Mouse (Mus musculus) intestine, postnatal 0 days (tissue): ENCODE measurements around the gene Nudt8. TPM values are rescaled to one million over a fixed set of nuclear protein-coding genes. Genes with fewer than 3 reads are reported as not detected.
A peak's percentile ranks its signal among the peaks of the same experiment; 100 is the strongest.
"Not testable (repeated sequence)": the region's sequence is repeated elsewhere in the genome, so short reads cannot be mapped to it uniquely, and the experiment has no call there.

Source experiments
- ATAC-seq: fragments of 200-750 bp; cut with Nextera tagmentation; 2 replicates; pipeline ENCODE4 v1.8.0; 2017; ENCODE audit warnings: mild to moderate bottlenecking, moderate TSS enrichment, moderate library complexity
- H3K27ac ChIP-seq: fragments of 300-500 bp; sonication (generic); 2 replicates; pipeline ENCODE4 v1.5.1; 2014; ENCODE audit warnings: mild to moderate bottlenecking, low read depth, low read length, moderate library complexity
- H3K27me3 ChIP-seq: fragments of 300-500 bp; sonication (generic); replicated peaks from 2 replicates; pipeline ENCODE4 v1.6.1; 2014; ENCODE audit warnings: low read length, mixed read lengths; ENCODE audit not compliant: control insufficient read depth, insufficient read depth
- H3K36me3 ChIP-seq: fragments of 300-500 bp; sonication (generic); 2 replicates; pipeline ENCODE4 v1.6.1; 2014; ENCODE audit warnings: mild to moderate bottlenecking, moderate library complexity; ENCODE audit not compliant: control insufficient read depth, insufficient read depth
- H3K4me1 ChIP-seq: fragments of 300-500 bp; sonication (generic); replicated peaks from 2 replicates; pipeline ENCODE4 v1.6.1; 2014; ENCODE audit warnings: antibody characterized with exemption, low read length, mixed read lengths; ENCODE audit not compliant: control insufficient read depth, insufficient read depth
- H3K4me2 ChIP-seq: fragments of 300-500 bp; sonication (generic); replicated peaks from 2 replicates; pipeline ENCODE4 v1.6.1; 2014; ENCODE audit warnings: low read depth, mild to moderate bottlenecking, moderate library complexity
- H3K4me3 ChIP-seq: fragments of 300-500 bp; sonication (generic); 2 replicates; pipeline ENCODE4 v1.5.1; 2014; ENCODE audit warnings: low read depth, low read length
- H3K9ac ChIP-seq: fragments of 300-500 bp; sonication (generic); 2 replicates; pipeline ENCODE4 v1.6.1; 2014; ENCODE audit warnings: mild to moderate bottlenecking, low read depth, low read length
- H3K9me3 ChIP-seq: fragments of 300-500 bp; sonication (generic); 2 replicates; pipeline ENCODE4 v1.6.1; 2016; ENCODE audit warnings: mixed run types; ENCODE audit not compliant: control insufficient read depth
- CTCF ChIP-seq: sonication (generic); IDR thresholded peaks from 2 replicates; pipeline ENCODE4 v1.5.1; 2016; ENCODE audit warnings: low read depth, mild to moderate bottlenecking, control low read depth, antibody characterized with exemption, moderate library complexity
- WGBS: fragments of 180-500 bp; shearing (Covaris S2); extraction: QIAGEN DNeasy Blood & Tissue Kit; methylation state at CpG from one replicate; pipeline ENCODE4 v1.1.7; 2014; 5-methylcytosine and 5-hydroxymethylcytosine counted together
- polyA plus RNA-seq: library from polyadenylated mRNA; unstranded; fragments of >200 nt; fragmentation: Nextera tagmentation; extraction: Ambion mirVana; gene quantifications from 2 replicates; pipeline ENCODE4 v1.2.1, GENCODE M21; 2015

Gene Nudt8
- polyA plus RNA-seq, 1 experiment from 2014 or later = 31.7 TPM

DNA sequence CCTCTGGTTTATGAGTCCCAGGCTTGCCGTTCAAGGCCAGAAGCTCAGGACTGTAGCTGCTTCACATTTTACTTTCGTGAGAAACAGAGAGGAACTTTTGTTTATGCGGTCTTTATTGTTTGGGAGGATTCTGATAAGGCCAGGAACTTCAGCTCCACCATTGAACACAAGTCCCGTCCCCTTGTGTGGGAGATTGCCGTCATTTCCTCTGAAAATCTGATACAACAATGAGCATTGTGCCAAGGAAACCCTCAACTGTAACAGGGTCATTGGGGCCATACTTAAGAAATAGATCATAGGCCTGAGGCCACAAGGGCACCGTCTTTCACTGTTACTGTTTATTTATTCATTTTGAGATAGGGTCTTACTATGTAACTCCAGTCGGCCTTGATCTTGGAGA, 22.8 kb downstream of the Nudt8 start:
- no peak for ATAC-seq
- TF ChIP-seq CTCF = no peak
- Histone ChIP-seq H3K9ac (no peak overlapping the region), H3K4me2 (no peak overlapping the region), H3K36me3 (no peaks in the 10 kb centered on the region), H3K27me3 (no peaks in the 10 kb centered on the region), H3K27ac (no peak overlapping the region), H3K4me3 (no peak overlapping the region), H3K9me3 (0 out of 2 replicates have a peak, but pooled peaks cover 4% of the 10 kb centered on the region), H3K4me1 (no peaks in the 10 kb centered on the region)
- 46% methylated on average over 7 of the region's 7 CpGs for WGBS

DNA sequence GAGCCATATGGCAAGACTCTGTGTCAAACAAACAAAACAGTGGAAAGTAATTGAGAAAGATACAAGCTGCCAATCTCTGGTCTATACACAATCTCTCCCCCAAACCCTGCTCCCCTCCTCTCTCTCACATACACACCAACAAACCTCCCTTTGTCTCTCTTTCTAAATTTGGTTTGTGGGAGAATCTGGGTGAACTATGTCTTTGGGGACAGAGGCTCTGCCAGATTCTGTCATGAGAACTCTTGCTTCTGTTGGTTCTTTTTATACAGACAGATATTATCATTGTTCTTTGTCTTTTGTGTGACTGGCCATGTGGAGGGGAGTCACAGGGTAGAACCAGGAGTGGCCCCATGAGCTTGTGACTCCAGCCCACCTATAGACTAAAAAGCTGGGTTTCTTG, 27.2 kb downstream of the Nudt8 start:
- H3K36me3 ChIP-seq = no peaks in the 10 kb centered on the region
- 0 out of 2 replicates have a peak, but pooled peaks cover 4% of the 10 kb centered on the region for H3K9me3 ChIP-seq
- H3K9ac ChIP-seq = no peak overlapping the region
- no peak for TF ChIP-seq CTCF
- ATAC-seq = no peak
- H3K27ac ChIP-seq = no peak overlapping the region
- no peak overlapping the region for H3K4me2 ChIP-seq
- no peaks in the 10 kb centered on the region for H3K27me3 ChIP-seq
- no peaks in the 10 kb centered on the region for H3K4me1 ChIP-seq
- no peak overlapping the region for H3K4me3 ChIP-seq

DNA sequence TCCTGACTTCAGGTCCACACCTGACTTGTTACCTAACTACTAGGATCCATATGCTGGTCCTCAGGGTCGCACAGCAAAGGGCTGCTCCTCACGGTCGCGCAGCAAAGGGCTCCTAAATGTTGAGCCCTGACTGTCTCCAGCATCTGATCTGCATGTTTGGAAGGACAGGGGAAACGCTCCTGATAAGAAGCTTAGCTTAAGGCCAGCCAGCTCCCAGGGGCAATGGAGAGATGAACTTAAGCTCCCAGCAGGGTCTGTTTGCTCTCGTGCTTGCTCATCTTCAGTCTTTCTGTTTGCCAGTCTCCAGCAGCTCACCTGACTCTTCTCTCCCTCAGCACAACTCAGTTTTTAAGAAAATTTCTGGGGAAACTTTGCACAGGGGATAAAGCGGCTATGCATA, 32.3 kb downstream of the Nudt8 start:
- H3K27me3 ChIP-seq = no peaks in the 10 kb centered on the region
- H3K27ac ChIP-seq = peak overlapping the region; percentile 50; the same call in 1 of the 2 replicates
- 0 out of 2 replicates have a peak, but pooled peaks cover 3% of the 10 kb centered on the region for H3K4me1 ChIP-seq
- H3K36me3 ChIP-seq = no peaks in the 10 kb centered on the region
- no peak for ATAC-seq
- H3K4me3 ChIP-seq = no peak overlapping the region
- no peaks in the 10 kb centered on the region for H3K9me3 ChIP-seq
- no peak overlapping the region for H3K9ac ChIP-seq
- H3K4me2 ChIP-seq = no peak overlapping the region
- TF ChIP-seq CTCF = no peak
- WGBS = 64% methylated on average over 7 of the region's 7 CpGs

DNA sequence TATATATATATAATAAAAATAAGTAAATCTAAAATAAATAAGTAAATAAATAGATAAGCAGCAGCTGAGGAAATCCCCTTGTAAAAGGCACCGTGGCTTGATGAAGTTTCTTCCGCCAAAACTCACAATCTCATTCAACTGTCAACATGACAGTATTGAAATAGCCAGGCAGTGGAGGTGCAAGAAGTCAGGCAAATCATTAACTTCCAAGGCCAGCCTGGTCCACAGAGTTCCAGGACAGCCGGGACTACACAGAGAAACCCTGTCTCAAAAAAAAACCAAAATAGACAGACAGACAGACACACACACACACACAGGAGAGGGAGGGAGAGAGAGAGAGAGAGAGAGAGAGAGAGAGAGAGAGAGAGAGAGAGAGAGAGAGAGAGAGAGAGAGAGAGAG, 32.9 kb downstream of the Nudt8 start:
- TF ChIP-seq CTCF = no peak
- Histone ChIP-seq H3K9me3 (no peaks in the 10 kb centered on the region), H3K4me1 (0 out of 2 replicates have a peak, but pooled peaks cover 3% of the 10 kb centered on the region), H3K4me2 (no peak overlapping the region; the same call in 1 of the 2 replicates), H3K36me3 (no peaks in the 10 kb centered on the region), H3K4me3 (no peak overlapping the region), H3K27me3 (no peaks in the 10 kb centered on the region), H3K27ac (peak overlapping the region; percentile 57; the same call in 1 of the 2 replicates), H3K9ac (no peak overlapping the region)
- peak; percentile 35; the same call in 1 of the 2 replicates for ATAC-seq
- 28% methylated on average over 3 of the region's 3 CpGs for WGBS

DNA sequence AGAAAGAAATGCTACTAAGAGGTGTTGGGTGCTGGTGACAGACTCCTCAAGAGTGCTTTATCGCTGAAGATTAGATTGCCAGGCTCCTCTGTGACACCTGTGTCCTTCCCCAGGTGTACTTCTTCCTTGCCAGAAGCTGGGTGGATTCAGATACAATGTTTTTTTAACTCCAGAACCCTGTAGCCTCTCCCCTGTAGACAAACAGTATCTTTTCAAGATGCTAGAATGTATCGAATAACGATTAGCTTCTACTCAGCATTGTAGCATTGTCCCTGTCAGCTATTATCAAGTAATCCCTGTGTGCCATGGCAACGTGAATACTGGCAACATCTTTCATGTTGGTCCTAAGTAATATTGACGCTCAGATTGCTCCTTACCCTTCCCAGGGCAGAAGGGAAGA, 33.4 kb downstream of the Nudt8 start:
- Histone ChIP-seq H3K9me3 (no peaks in the 10 kb centered on the region), H3K4me3 (no peak overlapping the region), H3K27ac (peak overlapping the region; percentile 57; the same call in 1 of the 2 replicates), H3K36me3 (no peaks in the 10 kb centered on the region), H3K4me1 (0 out of 2 replicates have a peak, but pooled peaks cover 3% of the 10 kb centered on the region), H3K9ac (0 out of 2 replicates have a peak overlapping the region, but pooled peaks have one; percentile 1), H3K4me2 (no peak overlapping the region), H3K27me3 (no peaks in the 10 kb centered on the region)
- no peak for TF ChIP-seq CTCF
- 35% methylated on average over 5 of the region's 5 CpGs for whole genome bisulfite sequencing
- ATAC-seq = no peak

DNA sequence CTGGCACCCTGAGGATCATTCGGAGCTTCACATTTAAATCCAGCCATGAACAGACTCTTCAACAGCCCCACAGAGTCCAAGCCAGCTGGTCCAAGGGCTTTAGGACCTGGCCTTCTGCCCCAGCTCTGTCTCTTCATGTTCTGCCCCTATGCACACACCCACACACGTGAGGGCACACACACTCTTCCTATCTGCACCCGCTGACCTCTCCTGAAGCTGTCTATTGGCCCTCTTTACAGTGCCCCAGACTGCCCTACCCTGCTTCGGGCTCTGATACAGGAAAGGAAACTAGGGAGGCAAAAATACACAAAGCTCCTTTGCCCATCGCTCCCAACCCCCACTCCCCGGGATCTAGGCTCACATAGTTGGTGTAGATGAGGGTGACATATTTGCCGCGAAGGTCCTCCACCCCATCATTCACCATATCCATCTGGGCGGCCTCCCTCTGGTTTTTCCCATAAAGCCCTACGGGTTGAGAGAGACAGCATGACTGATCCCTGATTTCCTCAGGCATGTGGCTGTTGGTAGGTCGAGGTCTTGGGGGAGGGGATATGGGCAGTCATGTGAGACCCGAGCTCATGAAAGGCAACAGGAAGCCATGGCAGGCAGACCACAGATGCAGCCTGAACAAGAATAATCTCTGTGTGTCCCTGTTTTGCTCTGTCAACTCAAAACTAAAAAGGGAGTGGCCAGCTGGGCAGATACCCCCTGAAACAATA, 36.1 kb downstream of the Nudt8 start:
- Histone ChIP-seq H3K9me3 (no peaks in the 10 kb centered on the region), H3K9ac (no peak overlapping the region), H3K4me2 (peak overlapping the region; percentile 55), H3K27me3 (no peaks in the 10 kb centered on the region), H3K4me3 (peak overlapping the region; percentile 16), H3K36me3 (no peaks in the 10 kb centered on the region), H3K27ac (peak overlapping the region; percentile 74), H3K4me1 (0 out of 2 replicates have a peak, but pooled peaks cover 3% of the 10 kb centered on the region)
- peak; percentile 87 for ATAC-seq
- TF ChIP-seq CTCF = no peak
- WGBS = 50% methylated on average over 12 of the region's 12 CpGs

DNA sequence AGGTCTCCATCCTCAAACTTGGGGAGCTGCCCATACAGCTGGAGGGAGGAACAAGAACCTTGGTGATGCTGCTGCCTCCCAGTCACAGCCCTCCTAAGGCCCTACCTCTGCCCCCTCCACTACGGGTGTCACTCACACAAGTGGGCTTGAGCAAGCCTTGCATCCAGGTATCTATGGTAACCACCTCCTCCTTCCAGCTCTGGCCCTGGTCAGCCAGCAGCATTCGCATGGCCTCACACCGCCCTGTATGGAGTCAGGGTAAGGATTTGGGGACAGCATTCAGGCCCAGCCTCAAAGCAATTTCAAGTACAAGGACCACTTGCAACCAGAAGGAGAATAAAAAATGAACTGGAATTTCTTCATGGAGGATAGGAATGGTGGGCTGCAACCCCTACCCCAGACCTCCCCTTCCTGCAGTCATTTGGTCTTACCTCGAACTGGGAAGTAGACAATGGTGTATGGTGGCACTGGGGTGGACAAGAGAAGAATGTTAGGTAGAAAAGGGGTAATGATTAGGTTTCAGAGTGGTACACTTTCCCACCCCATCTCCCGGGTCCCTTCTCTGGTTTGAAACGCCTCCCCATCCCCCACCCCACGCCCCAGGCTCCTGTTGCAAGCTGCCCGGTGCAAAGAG, 36.9 kb downstream of the Nudt8 start:
- H3K4me2 ChIP-seq = peak overlapping the region; percentile 71
- not testable (repeated sequence) for ATAC-seq, H3K36me3 ChIP-seq, H3K9me3 ChIP-seq, H3K27me3 ChIP-seq, H3K4me1 ChIP-seq
- H3K9ac ChIP-seq = peak overlapping the region; percentile 59
- peak overlapping the region; percentile 65 for H3K27ac ChIP-seq
- WGBS = 18% methylated on average over 7 of the region's 8 CpGs
- H3K4me3 ChIP-seq = peak overlapping the region; percentile 53
